Mouse (Mus musculus) gonadal fat pad, adult 2 months (tissue): ENCODE data around the gene Sfxn5. TPM values are rescaled to one million over a fixed set of nuclear protein-coding genes. Genes with fewer than 3 reads are reported as not detected.

Experiments used
- DNase-seq: peaks from one replicate; pipeline ENCODE4 v3.0.0-alpha.2; 2012; ENCODE audit warnings: low read depth
- polyA plus RNA-seq: library from polyadenylated mRNA; depleted of rRNA; stranded (reverse); fragments of >200 nt; gene quantifications from 2 replicates; pipeline ENCODE4 v1.2.3, GENCODE M21; 2012

Sfxn5 gene
- polyA plus RNA-seq, 1 experiment: 18.6 TPM

GRCm38 (mm10) chr6:85232045-85232444 is 101.2 kb downstream of the Sfxn5 start:
- no peak for DNase-seq

- no peak for DNase-seq
Observed at GRCm38 (mm10) chr6:85231469-85231868, 101.8 kb downstream of the Sfxn5 start.

GRCm38 (mm10) chr6:85230762-85231161 is 102.5 kb downstream of the Sfxn5 start:
- DNase-seq: no peak

- DNase-seq: no peak
Observed at GRCm38 (mm10) chr6:85227520-85227919, 105.7 kb downstream of the Sfxn5 start.

- DNase-seq: no peak
Observed at GRCm38 (mm10) chr6:85226570-85226969, 106.7 kb downstream of the Sfxn5 start.

GRCm38 (mm10) chr6:85224442-85224891 is 108.8 kb downstream of the Sfxn5 start:
- peak; percentile 88 for DNase-seq

GRCm38 (mm10) chr6:85223498-85224150 is 109.6 kb downstream of the Sfxn5 start:
- DNase-seq: no peak

- DNase-seq: no peak
Observed at GRCm38 (mm10) chr6:85222551-85222950, 110.7 kb downstream of the Sfxn5 start.

GRCm38 (mm10) chr6:85220917-85221316 is 112.3 kb downstream of the Sfxn5 start:
- no peak for DNase-seq

- no peak for DNase-seq
Observed at GRCm38 (mm10) chr6:85219706-85220105, 113.5 kb downstream of the Sfxn5 start.

GRCm38 (mm10) chr6:85218684-85219445 is 114.4 kb downstream of the Sfxn5 start:
- DNase-seq: no peak

GRCm38 (mm10) chr6:85218251-85218650 is 115.0 kb downstream of the Sfxn5 start:
- no peak for DNase-seq

- no peak for DNase-seq
Observed at GRCm38 (mm10) chr6:85210686-85211085, 122.5 kb downstream of the Sfxn5 start.

- no peak for DNase-seq
Observed at GRCm38 (mm10) chr6:85209226-85209967, 123.8 kb downstream of the Sfxn5 start.

GRCm38 (mm10) chr6:85207345-85207744 is 125.9 kb downstream of the Sfxn5 start:
- DNase-seq: no peak

- no peak for DNase-seq
Observed at GRCm38 (mm10) chr6:85206939-85207285, 126.3 kb downstream of the Sfxn5 start.

- DNase-seq: no peak
Observed at GRCm38 (mm10) chr6:85206182-85206938, 126.9 kb downstream of the Sfxn5 start.

- no peak for DNase-seq
Observed at GRCm38 (mm10) chr6:85197951-85198350, 135.3 kb downstream of the Sfxn5 start.

- DNase-seq: no peak
Observed at GRCm38 (mm10) chr6:85193381-85194318, 139.6 kb downstream of the Sfxn5 start.

GRCm38 (mm10) chr6:85191751-85192440 is 141.3 kb downstream of the Sfxn5 start:
- no peak for DNase-seq
